Comparison of ENCODE assay signal across 8 mouse cellular contexts in the genomic region with DNA sequence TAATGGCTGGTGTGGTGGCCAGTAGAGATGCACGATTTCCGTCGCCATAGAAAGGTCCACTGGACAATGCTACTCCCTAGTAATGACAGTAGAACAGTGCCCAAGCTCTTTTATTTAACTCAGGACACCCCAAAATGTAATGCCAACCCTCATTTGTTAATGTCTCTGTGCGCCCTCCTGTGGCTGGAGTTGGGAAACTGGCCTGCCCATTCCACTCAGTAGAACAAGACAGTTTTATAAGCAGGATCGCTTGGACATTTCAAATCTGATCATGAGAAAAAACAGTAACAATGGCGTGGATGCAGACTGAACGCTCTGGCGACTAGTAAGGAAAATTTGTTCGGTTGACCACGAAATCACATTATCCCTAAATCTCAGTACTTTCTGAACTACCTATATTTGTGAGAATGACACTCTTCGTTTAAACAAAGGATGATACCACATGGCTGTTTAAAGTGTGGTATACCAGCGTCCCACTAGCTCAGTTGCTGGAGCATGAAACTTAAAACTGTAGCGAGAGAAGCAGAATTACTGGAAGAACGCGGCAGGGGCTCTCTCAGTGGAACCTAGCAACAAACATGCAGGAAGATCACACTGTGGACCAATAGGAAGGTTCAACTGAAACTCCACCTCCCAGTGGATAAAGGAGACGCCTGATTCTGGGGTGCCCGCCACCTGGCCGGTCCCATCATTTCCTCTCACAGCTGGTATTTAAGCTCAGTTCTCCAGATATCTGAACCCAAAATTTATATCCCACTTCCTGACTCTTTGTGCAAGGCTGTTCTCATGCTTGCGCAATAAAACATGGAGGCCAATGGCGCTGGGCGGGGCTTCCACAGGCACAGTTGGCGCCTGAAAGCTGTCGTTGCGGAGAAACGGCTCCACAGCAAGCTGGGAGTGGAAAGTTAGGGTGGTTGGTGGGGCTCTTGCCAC. TPM values are rescaled to one million over a fixed set of nuclear protein-coding genes. Genes with fewer than 3 reads are reported as not detected.
DNase-seq lines count a peak whose midpoint lies in the region; ATAC-seq and TF ChIP-seq lines count a peak whose summit lies in the region.

No protein-coding gene starts in this region.

- peak overlapping the region; percentile 38 for H3K4me3 ChIP-seq in bone marrow, adult 2 months (replicated peaks; ENCODE audit: control insufficient read depth, low read depth, low read length)
- peak overlapping the region; percentile 48 for H3K4me3 ChIP-seq in embryonic facial prominence, embryonic 15.5 days (replicated peaks)
- peak overlapping the region; percentile 55 for H3K4me3 ChIP-seq in heart, embryonic 10.5 days
- peak overlapping the region; percentile 41 for H3K4me3 ChIP-seq in kidney, embryonic 14.5 days (ENCODE audit: low read length)
- H3K4me3 ChIP-seq in limb, embryonic 13.5 days: peak overlapping the region; percentile 42
- peak overlapping the region; percentile 42 for H3K4me3 ChIP-seq in midbrain, embryonic 14.5 days (replicated peaks; ENCODE audit: low read depth, low read length)

- H3K4me2 ChIP-seq in embryonic facial prominence, embryonic 15.5 days (replicated peaks): peak overlapping the region; percentile 51
- peak overlapping the region; percentile 44 for H3K4me2 ChIP-seq in kidney, embryonic 14.5 days (replicated peaks; ENCODE audit: low read depth, low read length)
- peak overlapping the region; percentile 59 for H3K4me2 ChIP-seq in limb, embryonic 13.5 days (replicated peaks)
- H3K4me2 ChIP-seq in midbrain, embryonic 14.5 days (ENCODE audit: low read length): peak overlapping the region; percentile 59

- ATAC-seq in embryonic facial prominence, embryonic 15.5 days (ENCODE audit: insufficient number of reproducible peaks, low FRiP score, low TSS enrichment, low read depth): peak; percentile 88
- ATAC-seq in kidney, embryonic 14.5 days (ENCODE audit: low FRiP score, low TSS enrichment): peak; percentile 92
- peak; percentile 92 for ATAC-seq in limb, embryonic 13.5 days (ENCODE audit: low FRiP score, low read depth)
- ATAC-seq in midbrain, embryonic 14.5 days (ENCODE audit: low FRiP score, low TSS enrichment): peak; percentile 86

- no peaks in the 10 kb centered on the region for H3K9me3 ChIP-seq in embryonic facial prominence, embryonic 15.5 days (replicated peaks)
- no peaks in the 10 kb centered on the region for H3K9me3 ChIP-seq in heart, embryonic 10.5 days
- H3K9me3 ChIP-seq in kidney, embryonic 14.5 days (ENCODE audit: control insufficient read depth, low read length): no peaks in the 10 kb centered on the region
- H3K9me3 ChIP-seq in limb, embryonic 13.5 days: no peaks in the 10 kb centered on the region
- no peaks in the 10 kb centered on the region for H3K9me3 ChIP-seq in midbrain, embryonic 14.5 days (ENCODE audit: control insufficient read depth, low read length)

- no peaks in the 10 kb centered on the region for H3K4me1 ChIP-seq in bone marrow, adult 2 months (ENCODE audit: control insufficient read depth, insufficient read depth, low read length)
- no peaks in the 10 kb centered on the region for H3K4me1 ChIP-seq in embryonic facial prominence, embryonic 15.5 days
- H3K4me1 ChIP-seq in heart, embryonic 10.5 days: 0 out of 2 replicates have a peak, but pooled peaks cover 6% of the 10 kb centered on the region
- H3K4me1 ChIP-seq in kidney, embryonic 14.5 days (ENCODE audit: control insufficient read depth, insufficient read depth, low read length): no peaks in the 10 kb centered on the region
- H3K4me1 ChIP-seq in limb, embryonic 13.5 days: no peaks in the 10 kb centered on the region
- no peaks in the 10 kb centered on the region for H3K4me1 ChIP-seq in midbrain, embryonic 14.5 days (ENCODE audit: control insufficient read depth, insufficient read depth, low read length)

- H3K9ac ChIP-seq in embryonic facial prominence, embryonic 15.5 days: no peak overlapping the region
- H3K9ac ChIP-seq in kidney, embryonic 14.5 days (ENCODE audit: low read depth, low read length): peak overlapping the region; percentile 23; the same call in 1 of the 2 replicates
- H3K9ac ChIP-seq in limb, embryonic 13.5 days: peak overlapping the region; percentile 35; the same call in 1 of the 2 replicates
- H3K9ac ChIP-seq in midbrain, embryonic 14.5 days (replicated peaks; ENCODE audit: low read length): peak overlapping the region; percentile 46

- TF ChIP-seq CTCF in bone marrow, adult 2 months (IDR thresholded peaks at IDR 0.05; ENCODE audit: control insufficient read depth, insufficient read depth, low read length): peak; percentile 38; the same call in 1 of the 2 replicates

- peak overlapping the region; percentile 13 for H3K27ac ChIP-seq in bone marrow, adult 2 months (ENCODE audit: control insufficient read depth, insufficient read depth, low read depth, low read length, poor library complexity)
- peak overlapping the region; percentile 91 for H3K27ac ChIP-seq in embryonic facial prominence, embryonic 15.5 days (replicated peaks)
- H3K27ac ChIP-seq in heart, embryonic 10.5 days: peak overlapping the region; percentile 82
- H3K27ac ChIP-seq in kidney, embryonic 14.5 days (ENCODE audit: low read depth, low read length): peak overlapping the region; percentile 82
- H3K27ac ChIP-seq in limb, embryonic 13.5 days: peak overlapping the region; percentile 88
- peak overlapping the region; percentile 81 for H3K27ac ChIP-seq in midbrain, embryonic 14.5 days (replicated peaks; ENCODE audit: low read depth, low read length)

- peak; percentile 65 for DNase-seq in A20 (ENCODE audit: low read depth, low spot score)
- DNase-seq in heart, embryonic 10.5 days (ENCODE audit: low spot score): peak; percentile 80
- peak; percentile 79 for DNase-seq in midbrain, embryonic 14.5 days
- peak; percentile 23 to 53 for DNase-seq in spleen, adult 18-20 months

- no peaks in the 10 kb centered on the region for H3K27me3 ChIP-seq in embryonic facial prominence, embryonic 15.5 days
- no peaks in the 10 kb centered on the region for H3K27me3 ChIP-seq in heart, embryonic 10.5 days (ENCODE audit: insufficient read depth, poor library complexity, severe bottlenecking)
- no peaks in the 10 kb centered on the region for H3K27me3 ChIP-seq in kidney, embryonic 14.5 days (ENCODE audit: control insufficient read depth, insufficient read depth, low read length)
- no peaks in the 10 kb centered on the region for H3K27me3 ChIP-seq in limb, embryonic 13.5 days
- H3K27me3 ChIP-seq in midbrain, embryonic 14.5 days (ENCODE audit: control insufficient read depth, insufficient read depth, low read length): no peaks in the 10 kb centered on the region

- H3K36me3 ChIP-seq in embryonic facial prominence, embryonic 15.5 days: no peaks in the 10 kb centered on the region
- no peaks in the 10 kb centered on the region for H3K36me3 ChIP-seq in heart, embryonic 10.5 days
- H3K36me3 ChIP-seq in kidney, embryonic 14.5 days (ENCODE audit: control insufficient read depth, insufficient read depth, low read length): no peaks in the 10 kb centered on the region
- no peaks in the 10 kb centered on the region for H3K36me3 ChIP-seq in limb, embryonic 13.5 days
- H3K36me3 ChIP-seq in midbrain, embryonic 14.5 days (ENCODE audit: control insufficient read depth, insufficient read depth, low read length): no peaks in the 10 kb centered on the region

- peak; percentile 36; the same call in 1 of the 2 replicates for TF ChIP-seq POLR2A in bone marrow, adult 2 months (IDR thresholded peaks at IDR 0.05; ENCODE audit: borderline replicate concordance, control insufficient read depth, low read depth, low read length)

- WGBS in bone marrow, adult 2 months: 18% methylated on average over 25 of the region's 25 CpGs
- WGBS in embryonic facial prominence, embryonic 15.5 days: 21% methylated on average over 25 of the region's 25 CpGs
- 20% methylated on average over 25 of the region's 25 CpGs for WGBS in heart, embryonic 10.5 days
- 29% methylated on average over 25 of the region's 25 CpGs for WGBS in kidney, embryonic 14.5 days
- WGBS in limb, embryonic 13.5 days: 21% methylated on average over 25 of the region's 25 CpGs
- WGBS in midbrain, embryonic 14.5 days: 30% methylated on average over 25 of the region's 25 CpGs

RNA-seq across cellular contexts. Expression of gene Rbbp7, which starts 24.9 kb away (rescaled TPM):
- 47.7 and 69.5 TPM in 2 replicates for polyA plus RNA-seq in bone marrow, adult 2 months (2011; ENCODE audit: insufficient read depth, insufficient read length, low replicate concordance, missing spikeins)
- polyA plus RNA-seq in embryonic facial prominence, embryonic 15.5 days (2015; fragmentation: Nextera tagmentation; extraction: Ambion mirVana): 425 and 436 TPM in 2 replicates
- 558 and 584 TPM in 2 replicates for polyA plus RNA-seq in heart, embryonic 10.5 days (2016; fragmentation: Nextera tagmentation; extraction: Ambion mirVana)
- 462 and 531 TPM in 2 replicates for polyA plus RNA-seq in kidney, embryonic 14.5 days (2014; fragmentation: Nextera tagmentation; extraction: Ambion mirVana)
- polyA plus RNA-seq in limb, embryonic 13.5 days (2015; fragmentation: Nextera tagmentation; extraction: Ambion mirVana): 491 and 493 TPM in 2 replicates
- 192 and 214 TPM in 2 replicates for polyA plus RNA-seq in midbrain, embryonic 14.5 days (2014; fragmentation: Nextera tagmentation; extraction: Ambion mirVana)

Comparison
In these comparisons a context has a peak if more than half of its experiments do, and no peak if none do; other contexts are left out.
1. Peak in every context shown above with its lines: DNase-seq, ATAC-seq, H3K4me3 ChIP-seq and H3K27ac ChIP-seq.
2. H3K27ac ChIP-seq: peak in every context shown above with its lines; median percentile 91 in embryonic facial prominence, embryonic 15.5 days; 88 in limb, embryonic 13.5 days; 82 in heart, embryonic 10.5 days; 82 in kidney, embryonic 14.5 days; 81 in midbrain, embryonic 14.5 days; 13 in bone marrow, adult 2 months.